Mouse (Mus musculus): ENCODE results near the gene Rce1. TPM values are rescaled to one million over a fixed set of nuclear protein-coding genes. Genes with fewer than 3 reads are reported as not detected.

The Rce1 gene
- polyA plus RNA-seq, 1 experiment from 2014 or later = 68.1 TPM

DNA sequence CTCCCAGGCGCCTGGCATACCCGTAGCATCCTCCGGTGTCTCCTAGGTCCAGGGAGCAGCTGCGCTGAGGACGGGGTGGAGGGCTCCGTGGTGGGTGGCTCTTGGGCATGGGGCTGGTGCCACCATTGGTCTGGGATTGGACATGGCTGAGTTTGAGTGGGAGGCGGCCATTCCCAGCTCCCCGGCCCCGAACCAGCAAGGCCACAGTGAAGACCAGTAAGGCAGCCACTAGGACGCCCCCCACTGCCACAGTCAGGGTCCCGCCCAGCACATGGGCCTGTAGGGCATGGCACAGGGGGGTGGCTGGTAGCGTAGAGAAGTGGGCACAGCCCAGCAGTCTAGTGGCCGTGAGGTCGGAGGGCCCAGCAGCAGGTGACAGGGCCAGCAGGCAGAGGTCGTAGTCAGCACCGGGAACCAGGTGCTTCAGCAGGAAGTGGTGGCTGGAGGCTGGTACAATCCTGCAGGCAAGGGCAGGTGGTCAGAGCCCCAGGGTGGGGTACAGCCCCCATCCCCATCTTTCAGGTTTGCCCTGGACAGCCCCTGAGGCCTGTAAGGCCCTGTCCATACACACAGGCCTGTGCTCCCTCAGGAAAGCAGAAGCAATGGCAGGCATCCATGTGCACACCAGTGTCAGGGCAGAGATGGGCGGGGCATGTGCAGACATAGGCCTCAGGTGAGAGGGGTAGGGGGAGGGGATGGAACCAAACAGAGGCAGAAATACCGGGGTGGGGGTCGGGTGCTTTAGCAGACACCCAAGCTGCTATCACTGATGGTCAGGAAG is 13.1 kb downstream of the Rce1 start:
- Histone ChIP-seq H3K4me3 (replicated peaks) (no peak overlapping the region), H3K27me3 (no peaks in the 10 kb centered on the region), H3K4me1 (replicated peaks) (peaks cover 33% of the 10 kb centered on the region), H3K36me3 (peaks cover 40% of the 10 kb centered on the region), H3K4me2 (no peak overlapping the region), H3K9me3 (no peaks in the 10 kb centered on the region), H3K9ac (replicated peaks) (no peak overlapping the region), H3K27ac (no peak overlapping the region)
- 88% methylated on average over 19 of the region's 19 CpGs for WGBS
- ATAC-seq (ENCODE audit: insufficient number of reproducible peaks, insufficient read depth, low FRiP score, low TSS enrichment, low read depth) = no peak

DNA sequence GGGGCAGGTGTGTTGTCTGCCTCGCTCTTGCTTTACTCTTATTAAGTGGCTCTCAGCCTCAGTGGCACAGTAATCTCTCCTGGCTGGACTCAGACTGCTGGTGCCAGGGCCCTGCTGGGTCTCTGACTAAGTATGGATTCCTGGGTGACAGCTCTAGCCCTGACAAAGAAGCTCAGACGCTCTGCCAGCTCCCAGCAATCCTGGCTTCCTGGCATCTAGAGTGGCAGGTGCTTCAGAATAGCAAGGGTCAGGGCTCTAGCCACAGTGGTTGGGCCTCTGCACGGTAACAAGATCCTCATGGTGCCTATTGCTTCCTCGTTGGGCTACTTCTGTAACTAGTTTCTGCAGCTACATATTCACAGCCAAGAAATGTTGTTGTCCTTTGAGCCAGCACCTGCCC is 15.3 kb downstream of the Rce1 start:
- peaks cover 26% of the 10 kb centered on the region for H3K4me1 ChIP-seq (replicated peaks)
- no peaks in the 10 kb centered on the region for H3K27me3 ChIP-seq
- WGBS = 56% methylated on average over 4 of the region's 4 CpGs
- 0 out of 2 replicates have a peak overlapping the region, but pooled peaks have one; percentile 23 for H3K9ac ChIP-seq (replicated peaks)
- no peak overlapping the region for H3K27ac ChIP-seq
- H3K4me3 ChIP-seq (replicated peaks) = no peak overlapping the region
- H3K9me3 ChIP-seq = no peaks in the 10 kb centered on the region
- H3K36me3 ChIP-seq = peaks cover 40% of the 10 kb centered on the region
- no peak overlapping the region for H3K4me2 ChIP-seq
- no peak for ATAC-seq (ENCODE audit: insufficient number of reproducible peaks, insufficient read depth, low FRiP score, low TSS enrichment, low read depth)

DNA sequence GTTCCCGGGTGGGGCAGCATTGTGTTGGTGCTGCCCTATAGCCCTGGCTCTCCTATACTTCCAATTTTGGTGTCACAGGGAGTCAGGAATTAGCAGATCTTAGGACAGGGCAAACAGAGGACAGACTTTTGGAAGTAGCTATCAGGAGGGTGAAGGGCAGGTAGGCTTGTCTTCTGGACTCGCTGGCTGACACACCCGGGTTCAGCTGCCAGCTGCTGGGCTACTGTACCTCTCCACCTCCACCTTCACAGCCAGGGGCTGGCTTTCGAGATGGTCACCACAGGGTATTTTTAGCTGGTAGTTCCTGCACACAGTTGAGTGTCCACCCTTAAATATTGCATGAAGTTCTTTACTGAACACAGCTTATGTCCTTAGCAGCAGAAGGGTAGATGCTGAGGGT is 16.9 kb downstream of the Rce1 start:
- no peaks in the 10 kb centered on the region for H3K9me3 ChIP-seq
- H3K4me1 ChIP-seq (replicated peaks) = peaks cover 22% of the 10 kb centered on the region
- H3K27me3 ChIP-seq = no peaks in the 10 kb centered on the region
- H3K9ac ChIP-seq (replicated peaks) = no peak overlapping the region
- no peak overlapping the region for H3K4me3 ChIP-seq (replicated peaks)
- H3K36me3 ChIP-seq = peaks cover 31% of the 10 kb centered on the region
- no peak overlapping the region for H3K27ac ChIP-seq
- no peak for ATAC-seq (ENCODE audit: insufficient number of reproducible peaks, insufficient read depth, low FRiP score, low TSS enrichment, low read depth)
- WGBS = 88% methylated on average over 4 of the region's 4 CpGs
- no peak overlapping the region for H3K4me2 ChIP-seq

DNA sequence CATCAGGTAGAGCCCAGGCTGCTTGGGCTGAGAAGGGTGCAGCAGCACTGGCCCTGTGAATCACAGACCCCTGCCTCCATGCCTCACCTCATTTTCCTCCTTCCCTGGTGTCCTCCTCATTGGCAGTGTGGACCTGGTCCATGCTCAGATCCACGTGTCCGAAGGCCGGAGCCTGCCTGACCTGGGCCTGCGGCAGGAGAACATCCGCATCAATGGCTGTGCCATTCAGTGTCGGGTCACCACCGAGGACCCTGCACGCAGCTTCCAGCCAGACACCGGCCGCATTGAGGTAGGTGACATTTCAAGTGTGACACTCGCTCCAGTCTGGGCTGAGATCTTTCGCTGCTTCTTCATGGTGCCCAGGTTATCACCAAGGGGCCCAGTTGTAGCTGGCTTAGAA is 18.0 kb downstream of the Rce1 start:
- WGBS = 86% methylated on average over 12 of the region's 12 CpGs

DNA sequence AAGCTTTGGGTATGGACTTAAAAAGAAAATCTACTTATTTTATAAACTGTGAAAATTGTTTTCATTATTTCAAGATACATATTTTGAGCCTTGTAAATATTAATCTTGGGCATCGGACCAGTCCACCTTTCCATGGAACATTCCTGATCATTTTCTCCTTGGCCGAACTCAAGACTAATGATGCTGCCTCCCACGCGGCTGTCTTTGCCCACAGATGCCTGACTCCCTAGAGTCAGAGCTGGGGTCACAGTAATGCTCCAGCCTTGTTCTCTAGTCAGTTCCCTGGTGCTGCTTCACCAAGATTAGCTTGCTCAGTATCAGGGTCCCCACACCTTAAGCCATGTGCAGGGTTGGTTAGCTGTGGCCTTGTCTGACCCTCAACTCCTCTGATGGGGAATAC is 19.8 kb downstream of the Rce1 start:
- 90% methylated on average over 4 of the region's 4 CpGs for WGBS
- Histone ChIP-seq H3K4me2 (no peak overlapping the region), H3K4me1 (replicated peaks) (peaks cover 9% of the 10 kb centered on the region), H3K9me3 (no peaks in the 10 kb centered on the region), H3K4me3 (replicated peaks) (no peak overlapping the region), H3K27me3 (no peaks in the 10 kb centered on the region), H3K27ac (no peak overlapping the region), H3K36me3 (peaks cover 2% of the 10 kb centered on the region; the same call in 1 of the 2 replicates), H3K9ac (replicated peaks) (no peak overlapping the region)
- ATAC-seq (ENCODE audit: insufficient number of reproducible peaks, insufficient read depth, low FRiP score, low TSS enrichment, low read depth) = no peak

More for the DNA sequence above, 18.0 kb downstream of the Rce1 start:
- H3K36me3 ChIP-seq = peaks cover 20% of the 10 kb centered on the region
- H3K4me1 ChIP-seq (replicated peaks) = peaks cover 11% of the 10 kb centered on the region
- H3K27me3 ChIP-seq = no peaks in the 10 kb centered on the region
- no peak for ATAC-seq (ENCODE audit: insufficient number of reproducible peaks, insufficient read depth, low FRiP score, low TSS enrichment, low read depth)
- H3K4me3 ChIP-seq (replicated peaks) = no peak overlapping the region
- no peak overlapping the region for H3K4me2 ChIP-seq
- no peak overlapping the region for H3K9ac ChIP-seq (replicated peaks)
- no peaks in the 10 kb centered on the region for H3K9me3 ChIP-seq
- no peak overlapping the region for H3K27ac ChIP-seq

GRCm38 (mm10) chr19:4603801-4604723 is 21.4 kb downstream of the Rce1 start:
- Histone ChIP-seq H3K36me3 (no peaks in the 10 kb centered on the region), H3K4me1 (replicated peaks) (peaks cover 9% of the 10 kb centered on the region), H3K27ac (no peak overlapping the region), H3K4me3 (replicated peaks) (no peak overlapping the region), H3K27me3 (no peaks in the 10 kb centered on the region), H3K4me2 (peak overlapping the region; percentile 26; the same call in 1 of the 2 replicates), H3K9me3 (no peaks in the 10 kb centered on the region), H3K9ac (replicated peaks) (0 out of 2 replicates have a peak overlapping the region, but pooled peaks have one; percentile 14)
- peak; percentile 64; the same call in 1 of the 2 replicates for ATAC-seq (ENCODE audit: insufficient number of reproducible peaks, insufficient read depth, low FRiP score, low TSS enrichment, low read depth)
- 38% methylated on average over 24 of the region's 24 CpGs for WGBS

DNA sequence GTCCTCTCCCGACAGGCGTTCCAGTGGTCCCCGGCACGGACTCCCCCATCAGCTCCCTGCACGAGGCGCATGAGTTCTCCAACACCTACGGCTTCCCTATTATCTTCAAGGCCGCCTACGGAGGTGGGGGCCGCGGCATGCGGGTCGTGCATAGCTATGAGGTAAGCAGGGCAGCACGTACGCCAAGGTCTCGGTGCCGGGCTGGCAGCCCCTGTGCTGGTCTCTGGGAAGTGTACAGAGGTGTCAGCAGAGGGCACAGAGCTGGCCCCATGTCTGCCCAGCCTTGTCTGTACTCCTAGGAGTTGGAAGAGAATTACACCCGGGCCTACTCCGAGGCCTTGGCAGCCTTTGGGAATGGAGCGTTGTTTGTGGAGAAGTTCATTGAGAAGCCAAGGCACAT is 23.0 kb downstream of the Rce1 start:
- no peak for ATAC-seq (ENCODE audit: insufficient number of reproducible peaks, insufficient read depth, low FRiP score, low TSS enrichment, low read depth)
- WGBS = 87% methylated on average over 20 of the region's 20 CpGs
- H3K27ac ChIP-seq = no peak overlapping the region

DNA sequence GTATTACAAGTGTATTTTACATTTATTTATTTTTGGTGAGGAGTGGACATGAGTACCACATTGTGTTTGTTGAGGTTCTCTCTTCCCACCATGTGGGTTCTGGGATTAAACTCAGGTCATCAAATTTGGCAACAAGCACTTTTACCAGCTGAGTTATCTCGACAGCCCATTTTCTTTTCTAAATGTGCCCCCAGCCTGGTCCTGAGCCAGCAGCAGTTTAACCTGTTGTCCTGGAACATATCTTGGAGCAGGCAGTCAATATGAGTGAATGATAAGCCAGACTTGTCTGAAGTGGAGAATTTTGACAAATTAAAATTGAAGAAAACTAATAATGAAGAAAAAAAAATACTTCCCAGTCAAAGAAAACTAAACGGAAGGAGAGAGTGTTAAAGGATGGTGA is 29.4 kb downstream of the Rce1 start:
- 78% methylated on average over 2 of the region's 2 CpGs for WGBS
- Histone ChIP-seq H3K4me1 (replicated peaks) (no peaks in the 10 kb centered on the region), H3K4me3 (replicated peaks) (no peak overlapping the region), H3K9ac (replicated peaks) (no peak overlapping the region), H3K27me3 (no peaks in the 10 kb centered on the region), H3K36me3 (no peaks in the 10 kb centered on the region), H3K4me2 (no peak overlapping the region), H3K27ac (no peak overlapping the region), H3K9me3 (no peaks in the 10 kb centered on the region)
- ATAC-seq (ENCODE audit: insufficient number of reproducible peaks, insufficient read depth, low FRiP score, low TSS enrichment, low read depth) = no peak

More for the DNA sequence above, 23.0 kb downstream of the Rce1 start:
- Histone ChIP-seq H3K4me3 (replicated peaks) (no peak overlapping the region), H3K4me2 (no peak overlapping the region), H3K4me1 (replicated peaks) (peaks cover 9% of the 10 kb centered on the region), H3K27me3 (no peaks in the 10 kb centered on the region), H3K36me3 (no peaks in the 10 kb centered on the region), H3K9ac (replicated peaks) (no peak overlapping the region), H3K9me3 (no peaks in the 10 kb centered on the region)

DNA sequence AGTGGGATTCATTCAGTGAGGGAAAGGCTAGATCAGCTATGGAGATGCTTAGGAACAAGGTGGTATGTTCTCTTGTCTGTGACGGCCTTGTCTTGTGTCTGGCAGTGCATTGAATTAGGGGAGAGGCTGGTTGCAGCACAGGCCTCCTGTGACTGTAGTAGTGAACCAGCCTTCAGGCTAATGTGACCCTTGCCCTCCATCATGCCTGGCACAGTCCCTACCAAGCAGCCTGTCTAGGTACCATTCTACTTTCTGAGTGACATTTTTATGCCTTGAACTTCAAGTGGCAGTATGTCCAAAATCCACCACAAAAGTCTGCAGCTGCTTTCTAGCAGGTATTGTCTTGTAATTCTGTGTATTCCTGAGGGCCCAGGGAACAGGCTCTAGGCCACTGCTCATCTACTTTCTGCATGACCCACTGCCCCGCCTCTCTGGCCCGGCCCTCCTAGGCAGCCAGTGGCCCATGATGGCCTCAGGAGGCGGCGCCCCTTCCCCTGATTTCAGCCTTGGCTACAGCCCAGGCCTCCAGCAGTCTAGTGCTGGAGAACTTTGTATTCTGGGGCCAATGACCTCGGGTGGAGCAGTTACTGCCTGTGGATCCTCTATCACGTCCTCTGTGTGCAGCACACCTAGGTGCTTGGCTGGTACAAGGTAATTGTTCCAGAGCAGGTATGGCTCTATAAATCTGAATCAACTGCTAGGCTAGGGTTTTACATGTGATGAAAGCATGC is 31.5 kb downstream of the Rce1 start:
- no peaks in the 10 kb centered on the region for H3K4me1 ChIP-seq (replicated peaks)
- H3K9me3 ChIP-seq = no peaks in the 10 kb centered on the region
- H3K9ac ChIP-seq (replicated peaks) = no peak overlapping the region
- no peaks in the 10 kb centered on the region for H3K27me3 ChIP-seq
- ATAC-seq (ENCODE audit: insufficient number of reproducible peaks, insufficient read depth, low FRiP score, low TSS enrichment, low read depth) = no peak
- H3K36me3 ChIP-seq = no peaks in the 10 kb centered on the region
- H3K4me2 ChIP-seq = no peak overlapping the region
- WGBS = 50% methylated on average over 7 of the region's 7 CpGs
- H3K27ac ChIP-seq = no peak overlapping the region
- H3K4me3 ChIP-seq (replicated peaks) = no peak overlapping the region

GRCm38 (mm10) chr19:4590025-4590424 is 35.4 kb downstream of the Rce1 start:
- Histone ChIP-seq H3K27ac (no peak overlapping the region), H3K4me2 (no peak overlapping the region), H3K27me3 (no peaks in the 10 kb centered on the region), H3K36me3 (no peaks in the 10 kb centered on the region), H3K9ac (replicated peaks) (no peak overlapping the region), H3K4me3 (replicated peaks) (no peak overlapping the region), H3K4me1 (replicated peaks) (no peaks in the 10 kb centered on the region), H3K9me3 (no peaks in the 10 kb centered on the region)
- no peak for ATAC-seq (ENCODE audit: insufficient number of reproducible peaks, insufficient read depth, low FRiP score, low TSS enrichment, low read depth)
- WGBS = 77% methylated on average over 3 of the region's 3 CpGs

GRCm38 (mm10) chr19:4589081-4589480 is 36.4 kb downstream of the Rce1 start:
- no peak overlapping the region for H3K4me3 ChIP-seq (replicated peaks)
- no peak for ATAC-seq (ENCODE audit: insufficient number of reproducible peaks, insufficient read depth, low FRiP score, low TSS enrichment, low read depth)
- no peaks in the 10 kb centered on the region for H3K9me3 ChIP-seq
- H3K9ac ChIP-seq (replicated peaks) = no peak overlapping the region
- WGBS = 68% methylated on average over 1 of the region's 1 CpGs
- H3K4me1 ChIP-seq (replicated peaks) = no peaks in the 10 kb centered on the region
- no peak overlapping the region for H3K4me2 ChIP-seq
- H3K27ac ChIP-seq = no peak overlapping the region
- no peaks in the 10 kb centered on the region for H3K27me3 ChIP-seq
- no peaks in the 10 kb centered on the region for H3K36me3 ChIP-seq

All from limb, embryonic 12.5 days (tissue).